Mouse (Mus musculus) lung, embryonic 14.5 days (tissue): ENCODE results near the gene Cep112. TPM values are rescaled to one million over a fixed set of nuclear protein-coding genes. Genes with fewer than 3 reads are reported as not detected.

Experiments used
- ATAC-seq: fragments of 200-750 bp; cut with Nextera tagmentation; 2 replicates; pipeline ENCODE4 v1.8.0; 2017; ENCODE audit warnings: mild to moderate bottlenecking, moderate TSS enrichment, moderate library complexity; ENCODE audit not compliant: insufficient read depth
- DNase-seq: peaks from one replicate; pipeline ENCODE4 v3.0.0-alpha.2; 2015
- H3K27ac ChIP-seq: fragments of 300-500 bp; sonication (generic); 2 replicates; pipeline ENCODE4 v1.5.1; 2014; ENCODE audit warnings: low read depth, mild to moderate bottlenecking, moderate library complexity
- H3K27me3 ChIP-seq: fragments of 300-500 bp; sonication (generic); 2 replicates; pipeline ENCODE4 v1.6.1; 2014; ENCODE audit warnings: low read length, control low read depth; ENCODE audit not compliant: insufficient read depth
- H3K36me3 ChIP-seq: fragments of 300-500 bp; sonication (generic); 2 replicates; pipeline ENCODE4 v1.6.1; 2014; ENCODE audit warnings: control low read depth; ENCODE audit not compliant: insufficient read depth
- H3K4me1 ChIP-seq: fragments of 300-500 bp; sonication (generic); 2 replicates; pipeline ENCODE4 v1.6.1; 2014; ENCODE audit warnings: antibody characterized with exemption, control low read depth; ENCODE audit not compliant: insufficient read depth
- H3K4me2 ChIP-seq: fragments of 300-500 bp; sonication (generic); 2 replicates; pipeline ENCODE4 v1.6.1; 2014; ENCODE audit warnings: mild to moderate bottlenecking
- H3K4me3 ChIP-seq: fragments of 300-500 bp; sonication (generic); 2 replicates; pipeline ENCODE4 v1.5.1; 2014; ENCODE audit warnings: low read depth, low read length
- H3K9ac ChIP-seq: fragments of 300-500 bp; sonication (generic); 2 replicates; pipeline ENCODE4 v1.6.1; 2014
- H3K9me3 ChIP-seq: fragments of 300-500 bp; sonication (generic); 2 replicates; pipeline ENCODE4 v1.6.1; 2016; ENCODE audit warnings: low read depth, low read length, control low read depth
- CTCF ChIP-seq: IDR thresholded peaks from 2 replicates; pipeline ENCODE4 v1.5.1; 2016; ENCODE audit warnings: antibody characterized with exemption, low read depth
- WGBS: fragments of 180-500 bp; shearing (Covaris S2); extraction: QIAGEN DNeasy Blood & Tissue Kit; methylation state at CpG from one replicate; pipeline ENCODE4 v1.1.7; 2014; 5-methylcytosine and 5-hydroxymethylcytosine counted together
- polyA plus RNA-seq: library from polyadenylated mRNA; unstranded; fragments of >200 nt; fragmentation: Nextera tagmentation; extraction: Ambion mirVana; gene quantifications from 2 replicates; pipeline ENCODE4 v1.2.1, GENCODE M21; 2014

Gene Cep112
- polyA plus RNA-seq, 1 experiment from 2014 or later: 20.2 TPM

DNA sequence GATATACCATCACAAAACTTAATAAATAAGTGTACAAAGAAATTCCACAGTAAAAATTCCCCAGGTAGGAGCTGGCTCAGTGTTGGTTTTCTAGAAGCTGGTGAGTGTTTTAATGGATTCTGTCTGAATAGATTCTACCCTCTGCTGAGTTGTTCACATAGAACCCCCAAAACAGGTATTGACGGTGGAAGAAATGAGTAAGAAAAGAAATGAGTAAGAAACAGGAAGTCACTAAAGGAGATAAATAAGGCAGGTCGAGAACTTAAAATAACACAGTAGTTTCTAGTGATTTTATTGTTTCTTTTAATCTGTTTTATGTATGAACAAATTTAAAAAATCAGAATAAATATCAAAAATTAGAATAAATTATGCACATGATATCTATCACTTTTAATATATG, 63.3 kb downstream of the Cep112 start:
- no peak for DNase-seq
- TF ChIP-seq CTCF: no peak
- Histone ChIP-seq H3K4me2 (no peak overlapping the region), H3K27me3 (no peaks in the 10 kb centered on the region), H3K36me3 (0 out of 2 replicates have a peak, but pooled peaks cover 2% of the 10 kb centered on the region), H3K9ac (no peak overlapping the region), H3K27ac (no peak overlapping the region), H3K9me3 (no peaks in the 10 kb centered on the region), H3K4me3 (no peak overlapping the region), H3K4me1 (no peaks in the 10 kb centered on the region)
- 73% methylated on average over 2 of the region's 2 CpGs for WGBS
- no peak for ATAC-seq

DNA sequence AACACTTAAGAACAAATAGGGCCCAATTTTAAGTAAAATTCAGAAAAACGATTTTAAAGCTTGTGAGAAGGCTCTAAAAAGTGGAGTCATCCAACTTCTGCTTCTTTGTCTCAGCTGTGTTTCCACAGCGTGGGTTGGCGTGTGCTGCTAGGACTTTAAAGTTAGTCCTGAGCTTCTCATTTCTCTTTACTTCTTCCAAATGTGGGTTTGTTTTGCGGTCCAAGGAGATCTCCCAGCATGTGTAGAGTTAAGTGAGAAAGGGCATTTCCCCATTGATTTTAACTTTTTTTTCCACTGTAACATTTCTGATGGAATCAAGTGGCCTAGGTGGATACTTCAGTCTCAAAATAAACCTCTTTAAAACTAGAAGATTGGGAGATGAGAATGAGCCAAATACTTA, 64.9 kb downstream of the Cep112 start:
- no peak overlapping the region for H3K4me2 ChIP-seq
- no peaks in the 10 kb centered on the region for H3K27me3 ChIP-seq
- TF ChIP-seq CTCF: no peak
- no peak overlapping the region for H3K4me3 ChIP-seq
- ATAC-seq: no peak
- H3K4me1 ChIP-seq: no peaks in the 10 kb centered on the region
- H3K27ac ChIP-seq: no peak overlapping the region
- H3K36me3 ChIP-seq: 0 out of 2 replicates have a peak, but pooled peaks cover 2% of the 10 kb centered on the region
- 90% methylated on average over 4 of the region's 4 CpGs for WGBS
- DNase-seq: no peak
- H3K9ac ChIP-seq: no peak overlapping the region
- H3K9me3 ChIP-seq: no peaks in the 10 kb centered on the region

DNA sequence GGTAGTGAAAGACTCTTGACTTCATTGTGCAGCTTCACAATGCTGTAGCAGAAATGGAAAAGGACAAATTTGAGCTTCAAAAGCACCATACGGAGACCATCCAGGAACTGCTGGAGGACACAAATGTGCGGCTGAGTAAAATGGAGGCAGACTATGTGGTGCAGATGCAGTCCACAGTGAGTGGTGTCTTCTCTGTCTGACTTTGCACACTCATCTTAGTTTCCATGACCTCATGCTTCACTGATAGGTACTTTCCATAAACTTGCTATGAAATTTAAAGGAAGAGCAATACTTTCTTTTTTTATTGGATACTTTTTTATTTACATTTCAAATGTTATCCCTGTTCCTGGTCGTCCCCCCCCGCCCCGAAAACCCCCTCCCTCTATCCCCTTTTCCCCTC, 83.2 kb downstream of the Cep112 start:
- Histone ChIP-seq H3K4me1 (no peaks in the 10 kb centered on the region), H3K4me2 (no peak overlapping the region), H3K36me3 (peaks cover 3% of the 10 kb centered on the region; the same call in 1 of the 2 replicates), H3K9me3 (no peaks in the 10 kb centered on the region), H3K27me3 (no peaks in the 10 kb centered on the region), H3K27ac (no peak overlapping the region), H3K4me3 (no peak overlapping the region), H3K9ac (no peak overlapping the region)
- TF ChIP-seq CTCF: no peak
- 87% methylated on average over 5 of the region's 5 CpGs for WGBS
- DNase-seq (no peak), ATAC-seq (no peak)

DNA sequence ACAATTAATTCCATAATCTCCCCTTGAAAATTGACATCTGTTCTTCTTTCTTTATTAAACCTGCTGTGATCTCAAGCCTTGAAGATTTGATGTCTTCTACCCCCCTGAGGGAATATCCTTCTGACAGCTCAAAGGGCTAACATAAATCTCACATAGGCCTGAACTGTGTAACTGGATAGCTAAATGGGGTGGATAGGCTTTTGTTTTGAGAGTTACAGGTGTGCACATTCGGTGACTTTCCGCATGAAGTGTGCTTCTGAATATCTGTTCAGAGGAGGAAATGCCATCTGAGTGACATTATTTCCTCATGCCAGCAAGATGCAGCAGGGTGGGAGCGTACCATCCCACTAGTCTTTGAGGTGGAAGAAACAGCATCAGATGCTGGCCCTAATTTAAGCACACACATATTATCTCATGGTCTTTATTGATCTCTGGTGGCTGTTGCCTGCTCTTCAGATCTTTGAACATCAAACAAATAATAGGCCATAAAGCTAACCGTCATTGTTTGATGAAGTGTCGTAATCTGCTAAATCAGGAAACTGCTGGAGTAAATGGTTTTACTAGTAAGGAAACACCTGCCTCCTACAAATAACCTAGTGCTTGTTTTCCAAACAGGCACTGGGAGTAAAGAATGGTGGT, 102.9 kb downstream of the Cep112 start:
- no peak overlapping the region for H3K27ac ChIP-seq
- 48% methylated on average over 5 of the region's 5 CpGs for WGBS
- no peak overlapping the region for H3K9ac ChIP-seq
- no peaks in the 10 kb centered on the region; the same call in 1 of the 2 replicates for H3K4me1 ChIP-seq
- no peak overlapping the region for H3K4me2 ChIP-seq
- ATAC-seq (no peak), DNase-seq (peak; percentile 33)
- TF ChIP-seq CTCF: no peak
- no peaks in the 10 kb centered on the region for H3K36me3 ChIP-seq
- no peak overlapping the region for H3K4me3 ChIP-seq
- no peaks in the 10 kb centered on the region for H3K27me3 ChIP-seq
- H3K9me3 ChIP-seq: no peaks in the 10 kb centered on the region

DNA sequence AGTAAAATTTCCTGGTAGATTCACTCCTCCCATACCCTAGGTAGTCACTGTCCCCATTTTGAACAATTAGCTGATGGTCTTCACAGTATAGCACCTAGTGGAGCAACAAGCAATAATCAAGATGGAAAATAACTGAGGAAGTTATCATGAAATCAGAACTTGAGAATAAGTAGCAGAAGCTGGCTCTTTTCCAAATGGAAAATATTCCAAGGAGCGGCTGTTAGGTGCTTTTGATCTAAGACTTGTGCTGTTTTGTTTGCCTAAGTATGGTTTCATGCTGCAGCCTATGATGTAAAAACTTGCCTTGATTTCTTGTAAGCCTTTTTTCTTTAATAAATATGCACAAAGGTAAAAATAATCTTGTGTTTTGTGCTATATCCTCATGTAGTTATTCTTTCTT, 107.9 kb downstream of the Cep112 start:
- H3K9me3 ChIP-seq: no peaks in the 10 kb centered on the region
- no peak overlapping the region for H3K9ac ChIP-seq
- no peak overlapping the region for H3K4me3 ChIP-seq
- H3K27me3 ChIP-seq: no peaks in the 10 kb centered on the region
- H3K4me1 ChIP-seq: no peaks in the 10 kb centered on the region; the same call in 1 of the 2 replicates
- no peak overlapping the region; the same call in 1 of the 2 replicates for H3K27ac ChIP-seq
- 29% methylated on average over 1 of the region's 1 CpGs for WGBS
- no peak for TF ChIP-seq CTCF
- no peak for ATAC-seq
- peak; percentile 83 for DNase-seq
- H3K36me3 ChIP-seq: no peaks in the 10 kb centered on the region
- no peak overlapping the region for H3K4me2 ChIP-seq

DNA sequence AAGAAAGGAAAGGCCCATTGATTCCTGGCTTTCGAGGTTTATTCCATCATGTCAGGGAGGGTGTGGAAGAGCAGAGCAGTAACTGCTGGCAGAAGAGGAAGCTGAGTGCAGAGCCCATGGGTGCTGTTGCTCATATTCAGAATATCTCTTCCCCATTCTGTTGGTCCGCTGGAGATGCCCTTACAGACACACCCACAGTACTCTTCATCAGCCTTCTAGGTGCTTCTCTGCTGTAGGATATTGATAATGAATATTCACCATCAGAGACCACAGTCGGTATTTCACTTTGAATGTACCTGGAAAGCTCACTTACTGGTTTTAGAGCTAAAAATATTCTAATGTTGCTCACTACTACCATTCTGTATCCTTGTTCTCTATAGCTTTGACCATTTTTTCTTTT, 109.0 kb downstream of the Cep112 start:
- ATAC-seq: no peak
- Histone ChIP-seq H3K4me3 (no peak overlapping the region), H3K9ac (no peak overlapping the region), H3K4me1 (no peaks in the 10 kb centered on the region; the same call in 1 of the 2 replicates), H3K4me2 (no peak overlapping the region), H3K27me3 (no peaks in the 10 kb centered on the region), H3K9me3 (no peaks in the 10 kb centered on the region), H3K27ac (no peak overlapping the region), H3K36me3 (no peaks in the 10 kb centered on the region)
- no peak for DNase-seq
- WGBS: 89% methylated on average over 3 of the region's 3 CpGs
- TF ChIP-seq CTCF: no peak

DNA sequence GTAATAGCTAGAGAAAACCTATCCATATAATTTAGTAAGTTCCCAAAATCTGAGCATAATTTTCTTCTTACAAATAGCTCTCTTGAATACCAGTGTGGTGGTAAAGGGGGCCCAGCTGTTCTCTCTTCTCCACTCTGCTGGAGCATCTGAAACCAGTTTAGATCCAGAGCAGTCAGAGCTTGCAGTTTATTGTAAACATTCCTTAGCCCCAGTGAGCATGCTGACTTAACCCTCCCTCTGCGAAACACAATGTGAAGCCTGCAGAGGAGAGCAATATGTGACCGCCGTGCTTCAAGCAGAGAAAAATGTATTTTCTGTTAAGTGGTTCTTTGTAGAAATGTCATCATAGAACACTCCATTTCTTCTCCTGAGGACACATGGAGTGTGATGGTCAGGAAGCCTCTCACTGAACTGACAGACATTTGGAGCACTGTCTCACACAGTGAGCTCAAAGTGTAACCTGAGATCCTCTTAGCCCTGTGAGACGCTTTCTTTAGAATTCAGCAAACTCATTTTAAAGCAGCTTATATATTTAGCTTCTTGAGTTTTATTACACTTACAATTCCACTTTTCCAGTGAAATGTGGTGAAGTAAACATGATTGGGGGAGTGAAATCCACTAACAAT, 128.1 kb downstream of the Cep112 start:
- Histone ChIP-seq H3K36me3 (no peaks in the 10 kb centered on the region), H3K4me1 (no peaks in the 10 kb centered on the region), H3K27me3 (no peaks in the 10 kb centered on the region), H3K9me3 (no peaks in the 10 kb centered on the region), H3K4me2 (no peak overlapping the region), H3K9ac (no peak overlapping the region), H3K4me3 (no peak overlapping the region), H3K27ac (peak overlapping the region; percentile 26; the same call in 1 of the 2 replicates)
- no peak for TF ChIP-seq CTCF
- DNase-seq (peak; percentile 76), ATAC-seq (peak; percentile 84)
- WGBS: 11% methylated on average over 4 of the region's 4 CpGs
